Mouse (Mus musculus) forebrain, embryonic 15.5 days (tissue): Measurements from ENCODE around the gene Psip1. TPM values are rescaled to one million over a fixed set of nuclear protein-coding genes. Genes with fewer than 3 reads are reported as not detected.

Experiments used
- ATAC-seq: fragments of 200-750 bp; cut with Nextera tagmentation; replicated peaks from 2 replicates; pipeline ENCODE4 v1.8.0; 2017; ENCODE audit warnings: mild to moderate bottlenecking, moderate TSS enrichment, moderate library complexity
- H3K27ac ChIP-seq: fragments of 300-500 bp; sonication (generic); replicated peaks from 2 replicates; pipeline ENCODE4 v1.5.1; 2015; ENCODE audit warnings: mild to moderate bottlenecking, inconsistent platforms
- H3K27me3 ChIP-seq: fragments of 300-500 bp; sonication (generic); 2 replicates; pipeline ENCODE4 v1.6.1; 2015; ENCODE audit warnings: inconsistent platforms
- H3K36me3 ChIP-seq: fragments of 300-500 bp; sonication (generic); 2 replicates; pipeline ENCODE4 v1.6.1; 2015; ENCODE audit warnings: mild to moderate bottlenecking, inconsistent platforms
- H3K4me1 ChIP-seq: fragments of 300-500 bp; sonication (generic); 2 replicates; pipeline ENCODE4 v1.6.1; 2015; ENCODE audit warnings: inconsistent platforms
- H3K4me2 ChIP-seq: fragments of 300-500 bp; sonication (generic); replicated peaks from 2 replicates; pipeline ENCODE4 v1.6.1; 2015; ENCODE audit warnings: mild to moderate bottlenecking, inconsistent platforms
- H3K4me3 ChIP-seq: fragments of 300-500 bp; sonication (generic); 2 replicates; pipeline ENCODE4 v1.5.1; 2015; ENCODE audit warnings: mild to moderate bottlenecking, inconsistent platforms
- H3K9ac ChIP-seq: fragments of 300-500 bp; sonication (generic); replicated peaks from 2 replicates; pipeline ENCODE4 v1.6.1; 2015; ENCODE audit warnings: mild to moderate bottlenecking, inconsistent platforms
- H3K9me3 ChIP-seq: fragments of 300-500 bp; sonication (generic); 2 replicates; pipeline ENCODE4 v1.6.1; 2016; ENCODE audit warnings: inconsistent platforms
- WGBS: fragments of 180-500 bp; shearing (Covaris S2); methylation state at CpG from one replicate; pipeline ENCODE4 v1.1.7; 2015; ENCODE audit warnings: mixed read lengths; 5-methylcytosine and 5-hydroxymethylcytosine counted together
- polyA plus RNA-seq: library from polyadenylated mRNA; unstranded; fragments of >200 nt; fragmentation: Nextera tagmentation; extraction: Ambion mirVana; gene quantifications from 2 replicates; pipeline ENCODE4 v1.2.1, GENCODE M21; 2015

The Psip1 gene
- polyA plus RNA-seq, 1 experiment from 2014 or later = 317 TPM

- WGBS = 95% methylated on average over 8 of the region's 8 CpGs
Measured at GRCm38 (mm10) chr4:83436375-83436774, 49.9 kb downstream of the Psip1 start.

GRCm38 (mm10) chr4:83432901-83433300 lies 53.4 kb downstream of the Psip1 start:
- no peak overlapping the region for H3K27ac ChIP-seq
- 96% methylated on average over 6 of the region's 6 CpGs for WGBS
- ATAC-seq = no peak
- H3K9me3 ChIP-seq = no peaks in the 10 kb centered on the region
- no peak overlapping the region for H3K4me2 ChIP-seq
- no peak overlapping the region for H3K9ac ChIP-seq
- peaks cover 56% of the 10 kb centered on the region for H3K36me3 ChIP-seq
- H3K4me1 ChIP-seq = no peaks in the 10 kb centered on the region
- no peaks in the 10 kb centered on the region for H3K27me3 ChIP-seq
- no peak overlapping the region for H3K4me3 ChIP-seq

More at GRCm38 (mm10) chr4:83436375-83436774, 49.9 kb downstream of the Psip1 start:
- no peak overlapping the region for H3K4me3 ChIP-seq
- ATAC-seq = no peak
- H3K9me3 ChIP-seq = no peaks in the 10 kb centered on the region
- no peaks in the 10 kb centered on the region for H3K4me1 ChIP-seq
- H3K36me3 ChIP-seq = peaks cover 59% of the 10 kb centered on the region
- H3K4me2 ChIP-seq = no peak overlapping the region
- no peak overlapping the region for H3K9ac ChIP-seq
- H3K27me3 ChIP-seq = no peaks in the 10 kb centered on the region
- no peak overlapping the region for H3K27ac ChIP-seq

GRCm38 (mm10) chr4:83431950-83432349 lies 54.3 kb downstream of the Psip1 start:
- Histone ChIP-seq H3K4me3 (no peak overlapping the region), H3K27ac (no peak overlapping the region), H3K36me3 (peaks cover 56% of the 10 kb centered on the region), H3K27me3 (no peaks in the 10 kb centered on the region), H3K9ac (no peak overlapping the region), H3K9me3 (no peaks in the 10 kb centered on the region), H3K4me1 (no peaks in the 10 kb centered on the region), H3K4me2 (no peak overlapping the region)
- 81% methylated on average over 7 of the region's 7 CpGs for WGBS
- no peak for ATAC-seq

GRCm38 (mm10) chr4:83428845-83429244 lies 57.4 kb downstream of the Psip1 start:
- Histone ChIP-seq H3K27ac (no peak overlapping the region), H3K36me3 (peaks cover 48% of the 10 kb centered on the region), H3K4me1 (no peaks in the 10 kb centered on the region), H3K9ac (no peak overlapping the region), H3K4me3 (no peak overlapping the region), H3K4me2 (no peak overlapping the region), H3K9me3 (no peaks in the 10 kb centered on the region), H3K27me3 (no peaks in the 10 kb centered on the region)
- 94% methylated on average over 4 of the region's 4 CpGs for WGBS
- no peak for ATAC-seq

- 97% methylated on average over 8 of the region's 8 CpGs for WGBS
- no peak overlapping the region for H3K9ac ChIP-seq
- H3K36me3 ChIP-seq = peaks cover 59% of the 10 kb centered on the region
- H3K4me3 ChIP-seq = no peak overlapping the region
- H3K4me1 ChIP-seq = no peaks in the 10 kb centered on the region
- ATAC-seq = no peak
- no peaks in the 10 kb centered on the region for H3K27me3 ChIP-seq
- H3K9me3 ChIP-seq = no peaks in the 10 kb centered on the region
- H3K27ac ChIP-seq = no peak overlapping the region
- no peak overlapping the region for H3K4me2 ChIP-seq
Measured at GRCm38 (mm10) chr4:83427696-83428095, 58.6 kb downstream of the Psip1 start.

- no peak for ATAC-seq
- 95% methylated on average over 7 of the region's 7 CpGs for WGBS
- H3K36me3 ChIP-seq = peaks cover 64% of the 10 kb centered on the region
Measured at GRCm38 (mm10) chr4:83427141-83427540, 59.1 kb downstream of the Psip1 start.

GRCm38 (mm10) chr4:83425119-83425518 lies 61.1 kb downstream of the Psip1 start:
- H3K4me3 ChIP-seq = no peak overlapping the region
- no peaks in the 10 kb centered on the region for H3K27me3 ChIP-seq
- H3K36me3 ChIP-seq = peaks cover 64% of the 10 kb centered on the region
- no peak overlapping the region for H3K9ac ChIP-seq
- H3K27ac ChIP-seq = no peak overlapping the region
- no peaks in the 10 kb centered on the region for H3K9me3 ChIP-seq
- WGBS = 98% methylated on average over 4 of the region's 4 CpGs
- H3K4me1 ChIP-seq = peaks cover 9% of the 10 kb centered on the region; the same call in 1 of the 2 replicates
- no peak for ATAC-seq
- no peak overlapping the region for H3K4me2 ChIP-seq

More at GRCm38 (mm10) chr4:83427141-83427540, 59.1 kb downstream of the Psip1 start:
- no peak overlapping the region for H3K27ac ChIP-seq
- no peak overlapping the region for H3K9ac ChIP-seq
- no peaks in the 10 kb centered on the region for H3K27me3 ChIP-seq
- no peaks in the 10 kb centered on the region for H3K9me3 ChIP-seq
- no peak overlapping the region for H3K4me2 ChIP-seq
- no peaks in the 10 kb centered on the region for H3K4me1 ChIP-seq
- H3K4me3 ChIP-seq = no peak overlapping the region

- no peak overlapping the region for H3K27ac ChIP-seq
- no peak overlapping the region for H3K9ac ChIP-seq
- peaks cover 22% of the 10 kb centered on the region for H3K4me1 ChIP-seq
- H3K4me3 ChIP-seq = no peak overlapping the region
- no peak overlapping the region for H3K4me2 ChIP-seq
- peaks cover 56% of the 10 kb centered on the region for H3K36me3 ChIP-seq
- H3K27me3 ChIP-seq = no peaks in the 10 kb centered on the region
- 97% methylated on average over 6 of the region's 6 CpGs for WGBS
- no peaks in the 10 kb centered on the region for H3K9me3 ChIP-seq
- ATAC-seq = no peak
Measured at GRCm38 (mm10) chr4:83423641-83424040, 62.6 kb downstream of the Psip1 start.

GRCm38 (mm10) chr4:83418781-83419180 lies 67.5 kb downstream of the Psip1 start:
- Histone ChIP-seq H3K27ac (no peak overlapping the region), H3K27me3 (no peaks in the 10 kb centered on the region), H3K9ac (peak overlapping the region; percentile 80), H3K4me3 (peak overlapping the region; percentile 66), H3K9me3 (no peaks in the 10 kb centered on the region), H3K36me3 (peaks cover 19% of the 10 kb centered on the region; the same call in 1 of the 2 replicates), H3K4me2 (peak overlapping the region; percentile 51), H3K4me1 (peaks cover 28% of the 10 kb centered on the region)
- 68% methylated on average over 2 of the region's 2 CpGs for WGBS
- ATAC-seq = no peak

GRCm38 (mm10) chr4:83417820-83418186 lies 68.5 kb downstream of the Psip1 start:
- Histone ChIP-seq H3K4me1 (peaks cover 28% of the 10 kb centered on the region), H3K4me2 (peak overlapping the region; percentile 51), H3K9ac (peak overlapping the region; percentile 80), H3K36me3 (peaks cover 10% of the 10 kb centered on the region; the same call in 1 of the 2 replicates), H3K9me3 (no peaks in the 10 kb centered on the region), H3K27me3 (no peaks in the 10 kb centered on the region), H3K4me3 (peak overlapping the region; percentile 66), H3K27ac (peak overlapping the region; percentile 85)
- no peak for ATAC-seq
- 0% methylated on average over 30 of the region's 30 CpGs for WGBS

- ATAC-seq = peak; percentile 99
- Histone ChIP-seq H3K4me1 (peaks cover 28% of the 10 kb centered on the region), H3K4me3 (peak within 1 kb of the TSS; percentile 66), H3K27me3 (no peaks in the 10 kb centered on the region), H3K9ac (peak within 1 kb of the TSS; percentile 80), H3K36me3 (0 out of 2 replicates have a peak, but pooled peaks cover 4% of the 10 kb centered on the region), H3K4me2 (peak within 1 kb of the TSS; percentile 51), H3K27ac (peak within 1 kb of the TSS; percentile 85), H3K9me3 (no peaks in the 10 kb centered on the region)
- under 1% methylated on average over 41 of the region's 41 CpGs for WGBS
Measured at GRCm38 (mm10) chr4:83417160-83417819, 69.0 kb downstream of the Psip1 start, which contains the start of gene Snapc3. TSS of gene Snapc3 (plus strand) at chr4:83417724.

GRCm38 (mm10) chr4:83414241-83414824 lies 71.9 kb downstream of the Psip1 start:
- Histone ChIP-seq H3K4me2 (no peak overlapping the region), H3K4me3 (no peak overlapping the region), H3K27ac (no peak overlapping the region), H3K4me1 (peaks cover 14% of the 10 kb centered on the region), H3K9ac (no peak overlapping the region), H3K36me3 (no peaks in the 10 kb centered on the region), H3K9me3 (no peaks in the 10 kb centered on the region), H3K27me3 (no peaks in the 10 kb centered on the region)
- WGBS = 66% methylated on average over 5 of the region's 5 CpGs
- ATAC-seq = no peak
